ENCODE assay signal across 8 mouse cellular contexts in the genomic region with DNA sequence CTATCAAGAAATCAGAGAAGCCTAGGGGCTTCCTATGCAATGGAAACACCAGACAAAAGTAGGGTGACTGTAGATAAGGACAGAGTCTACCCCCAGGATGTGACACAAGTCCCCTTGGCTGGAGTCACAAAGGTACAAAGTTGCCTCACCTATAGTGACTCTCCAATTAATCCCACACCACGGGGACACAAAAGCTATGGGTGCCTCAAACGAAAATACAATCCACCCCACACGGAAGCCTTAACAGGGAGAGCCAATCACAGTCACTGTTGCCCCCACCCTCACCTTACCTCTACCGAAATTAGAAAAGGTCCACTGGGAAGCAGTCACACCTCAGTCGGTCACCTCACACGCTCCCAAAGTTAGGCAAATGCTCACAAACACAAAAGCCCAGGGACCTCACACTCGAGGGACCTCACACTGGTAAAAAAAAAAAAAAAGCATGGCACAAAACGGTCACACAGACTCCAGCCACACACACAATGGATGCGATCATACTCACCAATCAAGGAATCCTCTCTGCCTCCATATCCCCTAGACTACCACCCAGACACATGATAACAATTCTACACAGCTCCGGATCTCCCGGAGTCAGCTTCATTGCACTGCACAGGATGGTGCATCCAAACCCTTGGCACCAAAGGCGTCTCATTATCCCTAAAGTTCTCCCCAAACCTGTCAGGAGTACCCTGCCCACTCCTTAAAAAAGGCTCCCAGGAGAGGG. TPM values are rescaled to one million over a fixed set of nuclear protein-coding genes. Genes with fewer than 3 reads are reported as not detected.
DNase-seq lines count a peak whose midpoint lies in the region; ATAC-seq and TF ChIP-seq lines count a peak whose summit lies in the region.

No protein-coding gene starts in this region.

- H3K4me2 ChIP-seq in heart, embryonic 11.5 days, result peak overlapping the region; percentile 90
- peak overlapping the region; percentile 83 for H3K4me2 ChIP-seq in forebrain, embryonic 14.5 days (ENCODE audit: low read length)
- H3K4me2 ChIP-seq in liver, embryonic 15.5 days, result peak overlapping the region; percentile 91

- peaks cover 4% of the 10 kb centered on the region; the same call in 1 of the 2 replicates for H3K36me3 ChIP-seq in heart, embryonic 11.5 days (ENCODE audit: control insufficient read depth, insufficient read depth, low read length)
- H3K36me3 ChIP-seq in G1E (replicated peaks), result peaks cover 15% of the 10 kb centered on the region
- H3K36me3 ChIP-seq in forebrain, embryonic 14.5 days (ENCODE audit: control insufficient read depth, insufficient read depth, low read length), result no peaks in the 10 kb centered on the region
- no peaks in the 10 kb centered on the region for H3K36me3 ChIP-seq in liver, embryonic 15.5 days (replicated peaks)

- DNase-seq in heart, adult 18-20 months, result no peak
- DNase-seq in G1E (ENCODE audit: low spot score), result no peak
- DNase-seq in forebrain, embryonic 14.5 days (ENCODE audit: low spot score), result no peak
- peak; percentile 6 for DNase-seq in telencephalon, adult 2 months (ENCODE audit: low read depth, low spot score)
- DNase-seq in B cell, adult 2 months, result no peak
- DNase-seq in retina, postnatal 1 day, result no peak

- WGBS in heart, embryonic 11.5 days (ENCODE audit: insufficient replicate concordance), result 3% methylated on average over 12 of the region's 12 CpGs
- 2% methylated on average over 12 of the region's 12 CpGs for WGBS in forebrain, embryonic 14.5 days
- 3% methylated on average over 12 of the region's 12 CpGs for WGBS in liver, embryonic 15.5 days (ENCODE audit: insufficient replicate concordance)

- no peaks in the 10 kb centered on the region for H3K9me3 ChIP-seq in heart, embryonic 11.5 days (replicated peaks; ENCODE audit: control insufficient read depth, low read length)
- H3K9me3 ChIP-seq in G1E (replicated peaks), result no peaks in the 10 kb centered on the region
- no peaks in the 10 kb centered on the region for H3K9me3 ChIP-seq in forebrain, embryonic 14.5 days (replicated peaks; ENCODE audit: control insufficient read depth, low read length)
- no peaks in the 10 kb centered on the region for H3K9me3 ChIP-seq in liver, embryonic 15.5 days (replicated peaks)

- ATAC-seq in heart, embryonic 11.5 days (replicated peaks; ENCODE audit: insufficient number of reproducible peaks, low FRiP score, low TSS enrichment), result peak; percentile 27; the same call in 1 of the 2 replicates
- ATAC-seq in G1E (ENCODE audit: extremely low read depth, insufficient number of reproducible peaks, low FRiP score, poor library complexity, severe bottlenecking), result no peak
- ATAC-seq in forebrain, embryonic 14.5 days, result peak; percentile 35
- ATAC-seq in liver, embryonic 15.5 days (ENCODE audit: insufficient read depth), result peak; percentile 30

- peak overlapping the region; percentile 55 for H3K4me3 ChIP-seq in heart, embryonic 11.5 days (ENCODE audit: low read depth, low read length)
- H3K4me3 ChIP-seq in G1E (ENCODE audit: low read depth, low read length), result peak overlapping the region; percentile 71
- H3K4me3 ChIP-seq in forebrain, embryonic 14.5 days (ENCODE audit: low read depth, low read length), result peak overlapping the region; percentile 72
- H3K4me3 ChIP-seq in liver, embryonic 15.5 days (replicated peaks), result peak overlapping the region; percentile 76

- peak overlapping the region; percentile 72 for H3K9ac ChIP-seq in heart, embryonic 11.5 days (ENCODE audit: low read depth, low read length)
- H3K9ac ChIP-seq in forebrain, embryonic 14.5 days (ENCODE audit: low read length), result peak overlapping the region; percentile 76
- peak overlapping the region; percentile 69 for H3K9ac ChIP-seq in liver, embryonic 15.5 days

- H3K27ac ChIP-seq in heart, embryonic 11.5 days (ENCODE audit: low read depth, low read length), result peak overlapping the region; percentile 17; the same call in 1 of the 2 replicates
- H3K27ac ChIP-seq in forebrain, embryonic 14.5 days (ENCODE audit: low read depth, low read length), result peak overlapping the region; percentile 4; the same call in 1 of the 2 replicates
- H3K27ac ChIP-seq in liver, embryonic 15.5 days (replicated peaks), result peak overlapping the region; percentile 39

- H3K4me1 ChIP-seq in heart, embryonic 11.5 days (ENCODE audit: control insufficient read depth, insufficient read depth, low read length), result peaks cover 10% of the 10 kb centered on the region; the same call in 1 of the 2 replicates
- H3K4me1 ChIP-seq in G1E (ENCODE audit: insufficient read depth, low read depth, low read length), result peaks cover 36% of the 10 kb centered on the region
- H3K4me1 ChIP-seq in forebrain, embryonic 14.5 days (ENCODE audit: control insufficient read depth, insufficient read depth, low read length), result peaks cover 20% of the 10 kb centered on the region; the same call in 1 of the 2 replicates
- H3K4me1 ChIP-seq in liver, embryonic 15.5 days (replicated peaks), result peaks cover 52% of the 10 kb centered on the region

- TF ChIP-seq CTCF in G1E (IDR thresholded peaks at IDR 0.05; ENCODE audit: low read depth, low read length), result no peak

- H3K27me3 ChIP-seq in heart, embryonic 11.5 days (ENCODE audit: control insufficient read depth, insufficient read depth, low read length), result no peaks in the 10 kb centered on the region
- no peaks in the 10 kb centered on the region for H3K27me3 ChIP-seq in G1E (ENCODE audit: insufficient read depth, low read length)
- no peaks in the 10 kb centered on the region for H3K27me3 ChIP-seq in forebrain, embryonic 14.5 days (replicated peaks; ENCODE audit: control insufficient read depth, insufficient read depth, low read length)
- no peaks in the 10 kb centered on the region for H3K27me3 ChIP-seq in liver, embryonic 15.5 days

RNA-seq across cellular contexts. Expression of gene Zfp790, which starts 0.7 kb away (rescaled TPM):
- polyA plus RNA-seq in heart, embryonic 11.5 days (2014; fragmentation: Nextera tagmentation; extraction: Ambion mirVana), result 8.9 and 13.3 TPM in 2 replicates
- 1 to 10 TPM; 9.1 to 9.8 TPM for total RNA-seq in heart, adult 18-20 months (2021)
- 12.5 and 13.2 TPM in 2 replicates for total RNA-seq in G1E (2014; fragmentation: Nextera tagmentation)
- 12.2 and 12.7 TPM in 2 replicates for total RNA-seq in G1E (2017)
- 0.59 and 0.75 TPM in 2 replicates for polyA plus RNA-seq in G1E (2012)
- polyA plus RNA-seq in forebrain, embryonic 14.5 days (2014; fragmentation: Nextera tagmentation; extraction: Ambion mirVana), result 23.0 and 34.3 TPM in 2 replicates
- 2.9 and 4.1 TPM in 2 replicates for polyA plus RNA-seq in liver, embryonic 15.5 days (2015; fragmentation: Nextera tagmentation; extraction: Ambion mirVana)

RNA-seq across cellular contexts. Expression of gene Zfp30, which starts 31.4 kb away (rescaled TPM):
- polyA plus RNA-seq in heart, embryonic 11.5 days (2014; fragmentation: Nextera tagmentation; extraction: Ambion mirVana), result 5.3 and 5.6 TPM in 2 replicates
- 1 to 10 TPM; 3.4 to 4.2 TPM for total RNA-seq in heart, adult 18-20 months (2021)
- 7.4 and 8.1 TPM in 2 replicates for total RNA-seq in G1E (2014; fragmentation: Nextera tagmentation)
- total RNA-seq in G1E (2017), result 1.7 and 2.0 TPM in 2 replicates
- polyA plus RNA-seq in G1E (2012), result 1.8 TPM in 2 replicates
- polyA plus RNA-seq in forebrain, embryonic 14.5 days (2014; fragmentation: Nextera tagmentation; extraction: Ambion mirVana), result 15.8 and 17.0 TPM in 2 replicates
- 0.54 and 0.67 TPM in 2 replicates for polyA plus RNA-seq in liver, embryonic 15.5 days (2015; fragmentation: Nextera tagmentation; extraction: Ambion mirVana)

RNA-seq across cellular contexts. Expression of gene Zfp940, which starts 38.2 kb away (rescaled TPM):
- polyA plus RNA-seq in heart, embryonic 11.5 days (2014; fragmentation: Nextera tagmentation; extraction: Ambion mirVana), result 2.8 and 4.7 TPM in 2 replicates
- under 1 TPM; 0.62 to 0.87 TPM for total RNA-seq in heart, adult 18-20 months (2021)
- total RNA-seq in G1E (2014; fragmentation: Nextera tagmentation), result 5.9 and 11.1 TPM in 2 replicates
- 5.8 and 6.3 TPM in 2 replicates for total RNA-seq in G1E (2017)
- polyA plus RNA-seq in G1E (2012), result 0.30 and 0.50 TPM in 2 replicates
- 15.7 and 17.1 TPM in 2 replicates for polyA plus RNA-seq in forebrain, embryonic 14.5 days (2014; fragmentation: Nextera tagmentation; extraction: Ambion mirVana)
- polyA plus RNA-seq in liver, embryonic 15.5 days (2015; fragmentation: Nextera tagmentation; extraction: Ambion mirVana), result 0.36 and 0.83 TPM in 2 replicates

RNA-seq across cellular contexts. Expression of gene Zfp420, which starts 44.6 kb away (rescaled TPM):
- 3.8 and 4.1 TPM in 2 replicates for polyA plus RNA-seq in heart, embryonic 11.5 days (2014; fragmentation: Nextera tagmentation; extraction: Ambion mirVana)
- total RNA-seq in heart, adult 18-20 months (2021), result 1 to 10 TPM; 3.3 to 3.9 TPM
- total RNA-seq in G1E (2014; fragmentation: Nextera tagmentation) (8.8 and 11.3 TPM in 2 replicates), G1E (2017) (4.5 and 5.2 TPM in 2 replicates)
- 0.24 and 0.36 TPM in 2 replicates for polyA plus RNA-seq in G1E (2012)
- polyA plus RNA-seq in forebrain, embryonic 14.5 days (2014; fragmentation: Nextera tagmentation; extraction: Ambion mirVana), result 16.5 and 21.6 TPM in 2 replicates
- polyA plus RNA-seq in liver, embryonic 15.5 days (2015; fragmentation: Nextera tagmentation; extraction: Ambion mirVana), result 0.91 and 0.97 TPM in 2 replicates

RNA-seq across cellular contexts. Expression of gene Zfp84, which starts 46.9 kb away (rescaled TPM):
- polyA plus RNA-seq in heart, embryonic 11.5 days (2014; fragmentation: Nextera tagmentation; extraction: Ambion mirVana), result 8.7 and 8.8 TPM in 2 replicates
- 10 to 100 TPM; 10.9 to 11.4 TPM for total RNA-seq in heart, adult 18-20 months (2021)
- total RNA-seq in G1E (2014; fragmentation: Nextera tagmentation), result 22.1 and 24.8 TPM in 2 replicates
- total RNA-seq in G1E (2017), result 16.8 and 17.8 TPM in 2 replicates
- 1.1 and 2.5 TPM in 2 replicates for polyA plus RNA-seq in G1E (2012)
- 18.3 and 23.9 TPM in 2 replicates for polyA plus RNA-seq in forebrain, embryonic 14.5 days (2014; fragmentation: Nextera tagmentation; extraction: Ambion mirVana)
- polyA plus RNA-seq in liver, embryonic 15.5 days (2015; fragmentation: Nextera tagmentation; extraction: Ambion mirVana), result 3.2 TPM in 2 replicates
